Mouse (Mus musculus) hindbrain, embryonic 10.5 days (tissue): ENCODE data around the gene Nrxn2. TPM values are rescaled to one million over a fixed set of nuclear protein-coding genes. Genes with fewer than 3 reads are reported as not detected.

Experiments used
- DNase-seq: peaks from one replicate; pipeline ENCODE4 v3.0.0-alpha.2; 2017; ENCODE audit warnings: low spot score
- H3K27ac ChIP-seq: fragments of 300-500 bp; sonication (generic); 2 replicates; pipeline ENCODE4 v1.5.1; 2016; ENCODE audit warnings: mild to moderate bottlenecking, moderate library complexity
- H3K27me3 ChIP-seq: fragments of 300-500 bp; sonication (generic); 2 replicates; pipeline ENCODE4 v1.6.1; 2016; ENCODE audit warnings: mild to moderate bottlenecking; ENCODE audit not compliant: poor library complexity, insufficient read depth, severe bottlenecking
- H3K36me3 ChIP-seq: fragments of 300-500 bp; sonication (generic); 2 replicates; pipeline ENCODE4 v1.6.1; 2016; ENCODE audit warnings: mild to moderate bottlenecking, moderate library complexity
- H3K4me1 ChIP-seq: fragments of 300-500 bp; sonication (generic); replicated peaks from 2 replicates; pipeline ENCODE4 v1.6.1; 2016; ENCODE audit warnings: mild to moderate bottlenecking
- H3K4me3 ChIP-seq: fragments of 300-500 bp; sonication (generic); 2 replicates; pipeline ENCODE4 v1.5.1; 2016; ENCODE audit warnings: mild to moderate bottlenecking, moderate library complexity
- H3K9me3 ChIP-seq: fragments of 300-500 bp; sonication (generic); 2 replicates; pipeline ENCODE4 v1.6.1; 2016; ENCODE audit warnings: mild to moderate bottlenecking, moderate library complexity
- WGBS: fragments of 180-500 bp; shearing (Covaris S2); methylation state at CpG from one replicate; pipeline ENCODE4 v1.1.7; 2016; 5-methylcytosine and 5-hydroxymethylcytosine counted together
- polyA plus RNA-seq: library from polyadenylated mRNA; unstranded; fragments of >200 nt; fragmentation: Nextera tagmentation; extraction: Ambion mirVana; gene quantifications from 2 replicates; pipeline ENCODE4 v1.2.1, GENCODE M21; 2016

Nrxn2 gene
- polyA plus RNA-seq, 1 experiment from 2014 or later: 13.2 TPM

DNA sequence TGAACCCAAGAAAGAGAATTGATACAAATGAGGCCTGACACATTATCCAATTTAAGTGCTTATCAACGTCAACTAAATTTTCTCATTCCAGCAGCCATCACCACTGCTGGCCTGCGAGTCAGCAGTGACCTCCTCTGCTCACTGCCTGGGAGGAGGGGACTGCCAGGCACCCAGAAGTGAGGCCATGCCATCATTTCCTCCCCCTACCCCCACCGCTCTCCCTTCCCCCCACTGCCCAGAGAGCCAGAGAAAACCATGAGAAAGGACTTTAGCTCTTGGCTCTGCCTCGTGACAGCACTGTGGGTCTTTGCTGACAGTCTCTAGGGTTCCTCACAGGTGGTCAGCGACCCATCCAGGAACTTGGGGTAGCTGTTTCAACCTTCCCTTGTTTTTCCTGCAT, 56.6 kb downstream of the Nrxn2 start:
- H3K27ac ChIP-seq: no peak overlapping the region

DNA sequence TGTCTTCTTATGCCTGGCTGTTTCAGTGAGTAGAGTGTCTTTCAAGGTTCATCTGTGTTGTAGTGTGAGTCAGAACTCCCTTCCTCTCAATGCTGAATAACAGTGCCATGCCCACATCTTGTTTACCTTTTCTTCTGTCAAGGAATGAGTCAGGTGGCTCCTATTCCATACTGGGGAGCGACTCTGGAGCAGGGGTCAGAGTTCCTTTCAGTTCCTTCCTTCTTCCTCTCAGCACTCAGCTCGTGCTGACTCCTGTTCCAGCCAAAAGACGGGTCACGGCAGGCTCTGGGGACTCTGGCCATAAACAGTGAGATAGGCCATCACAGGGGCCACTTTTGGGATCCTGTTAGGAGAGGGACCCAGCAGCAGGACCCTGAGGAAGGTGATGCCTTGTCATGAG, 58.5 kb downstream of the Nrxn2 start:
- Histone ChIP-seq H3K9me3 (no peaks in the 10 kb centered on the region), H3K36me3 (no peaks in the 10 kb centered on the region), H3K4me3 (no peak overlapping the region), H3K4me1 (peaks cover 20% of the 10 kb centered on the region), H3K27ac (no peak overlapping the region), H3K27me3 (peaks cover 10% of the 10 kb centered on the region; the same call in 1 of the 2 replicates)
- no peak for DNase-seq
- 68% methylated on average over 4 of the region's 4 CpGs for WGBS

More for the DNA sequence above, 56.6 kb downstream of the Nrxn2 start:
- 48% methylated on average over 5 of the region's 5 CpGs for WGBS
- no peak for DNase-seq
- H3K36me3 ChIP-seq: no peaks in the 10 kb centered on the region
- H3K4me3 ChIP-seq: no peak overlapping the region
- H3K4me1 ChIP-seq: peaks cover 20% of the 10 kb centered on the region
- H3K27me3 ChIP-seq: peaks cover 15% of the 10 kb centered on the region; the same call in 1 of the 2 replicates
- no peaks in the 10 kb centered on the region for H3K9me3 ChIP-seq

DNA sequence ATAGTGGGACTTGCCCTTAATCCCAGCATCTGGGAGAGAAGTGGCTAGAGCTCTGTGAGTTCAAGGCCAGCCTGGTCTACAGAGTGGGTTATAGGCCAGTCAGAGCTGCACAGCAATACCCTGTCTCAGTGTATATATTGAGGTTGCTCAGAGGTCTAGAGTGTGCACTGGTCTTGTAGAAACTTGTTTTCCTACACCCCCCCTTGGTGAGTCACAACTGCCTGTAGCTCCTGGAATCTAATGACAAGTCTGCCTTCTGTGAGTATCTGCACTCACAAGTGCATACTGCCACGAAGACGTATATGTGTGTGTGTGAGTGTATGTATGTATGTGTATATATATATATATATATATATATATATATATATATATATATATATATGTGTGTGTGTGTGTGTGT, 60.0 kb downstream of the Nrxn2 start:
- Histone ChIP-seq H3K4me1 (peaks cover 25% of the 10 kb centered on the region), H3K36me3 (no peaks in the 10 kb centered on the region), H3K9me3 (no peaks in the 10 kb centered on the region), H3K27me3 (peaks cover 9% of the 10 kb centered on the region; the same call in 1 of the 2 replicates), H3K27ac (no peak overlapping the region), H3K4me3 (no peak overlapping the region)
- DNase-seq: no peak
- WGBS: 97% methylated on average over 2 of the region's 2 CpGs

DNA sequence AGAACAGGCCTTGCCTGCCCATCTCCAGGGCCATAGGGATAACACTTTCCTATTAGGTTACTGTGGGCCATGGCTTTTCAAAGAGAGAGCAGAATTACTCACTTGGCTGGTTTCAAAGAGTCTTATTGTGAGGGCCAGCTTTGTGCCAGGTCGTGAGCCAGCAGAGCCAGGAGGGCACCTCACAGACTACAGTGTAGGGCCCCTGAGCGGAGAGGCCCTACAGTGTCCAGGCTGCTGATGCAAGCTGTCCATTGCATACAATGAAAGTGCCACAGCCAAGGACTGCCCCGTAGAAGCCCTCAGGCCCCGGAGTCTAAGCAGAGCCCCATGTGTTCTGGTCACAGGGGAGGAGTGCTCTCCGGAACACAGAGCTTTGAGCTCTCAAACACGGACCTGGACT, 64.4 kb downstream of the Nrxn2 start:
- DNase-seq: no peak
- H3K27ac ChIP-seq: no peak overlapping the region
- H3K36me3 ChIP-seq: no peaks in the 10 kb centered on the region
- H3K27me3 ChIP-seq: peaks cover 23% of the 10 kb centered on the region
- WGBS: 83% methylated on average over 6 of the region's 6 CpGs
- H3K4me1 ChIP-seq: peaks cover 30% of the 10 kb centered on the region
- H3K9me3 ChIP-seq: no peaks in the 10 kb centered on the region
- H3K4me3 ChIP-seq: no peak overlapping the region

DNA sequence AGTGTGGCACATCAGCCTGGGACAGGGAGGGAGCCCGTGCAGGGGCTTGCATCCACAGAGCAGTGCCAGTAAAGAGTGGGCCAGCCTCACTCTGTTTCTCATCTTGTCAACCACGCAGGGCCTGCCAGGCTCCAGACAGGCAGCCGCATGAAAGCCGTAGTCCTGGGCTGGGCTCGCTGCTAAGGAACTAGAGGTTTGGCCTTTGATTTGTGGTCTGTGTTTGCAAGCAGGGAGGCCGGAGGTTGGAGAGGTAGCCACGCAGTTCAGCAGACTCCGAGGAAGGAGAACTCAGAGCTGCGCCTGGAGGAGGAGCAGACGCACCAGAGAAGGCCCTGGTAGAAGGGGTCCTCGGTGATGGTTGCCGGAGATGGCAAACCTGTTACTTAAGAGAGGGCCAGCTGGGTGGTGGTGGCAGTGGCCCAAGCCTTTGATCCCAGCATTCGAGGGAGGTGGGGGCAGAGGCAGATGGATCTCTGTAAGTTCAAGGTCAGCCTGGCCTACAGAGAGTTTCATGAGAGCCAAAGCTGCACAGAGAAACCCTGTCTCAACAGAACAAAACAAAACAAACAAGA, 66.6 kb downstream of the Nrxn2 start:
- Histone ChIP-seq H3K36me3 (no peaks in the 10 kb centered on the region), H3K27me3 (peaks cover 34% of the 10 kb centered on the region), H3K4me1 (peaks cover 34% of the 10 kb centered on the region), H3K27ac (no peak overlapping the region), H3K9me3 (no peaks in the 10 kb centered on the region), H3K4me3 (no peak overlapping the region)
- WGBS: 85% methylated on average over 13 of the region's 13 CpGs
- DNase-seq: no peak

DNA sequence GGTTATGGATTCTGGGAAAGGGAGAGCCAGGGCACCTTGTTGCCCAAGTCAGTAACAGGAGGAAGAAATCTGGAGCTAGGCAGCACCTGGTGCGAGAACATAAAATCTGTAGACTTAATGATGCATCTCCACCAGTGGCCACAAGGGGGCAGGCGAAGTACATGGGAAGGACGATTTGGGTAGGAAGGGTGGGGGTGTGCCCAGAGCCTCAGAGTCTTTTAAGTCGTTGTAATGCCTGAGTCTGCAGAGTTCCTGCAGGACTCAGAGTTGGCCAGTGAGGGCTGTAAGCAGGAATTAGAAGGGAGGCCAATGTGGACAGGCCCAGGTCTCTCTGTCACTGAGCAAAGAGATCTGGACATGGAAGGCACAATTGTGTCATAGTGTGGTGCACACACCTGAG, 70.5 kb downstream of the Nrxn2 start:
- Histone ChIP-seq H3K27ac (no peak overlapping the region), H3K27me3 (peaks cover 64% of the 10 kb centered on the region), H3K9me3 (no peaks in the 10 kb centered on the region), H3K4me1 (peaks cover 47% of the 10 kb centered on the region), H3K36me3 (no peaks in the 10 kb centered on the region), H3K4me3 (no peak overlapping the region)
- DNase-seq: peak; percentile 88
- WGBS: 1% methylated on average over 4 of the region's 4 CpGs

DNA sequence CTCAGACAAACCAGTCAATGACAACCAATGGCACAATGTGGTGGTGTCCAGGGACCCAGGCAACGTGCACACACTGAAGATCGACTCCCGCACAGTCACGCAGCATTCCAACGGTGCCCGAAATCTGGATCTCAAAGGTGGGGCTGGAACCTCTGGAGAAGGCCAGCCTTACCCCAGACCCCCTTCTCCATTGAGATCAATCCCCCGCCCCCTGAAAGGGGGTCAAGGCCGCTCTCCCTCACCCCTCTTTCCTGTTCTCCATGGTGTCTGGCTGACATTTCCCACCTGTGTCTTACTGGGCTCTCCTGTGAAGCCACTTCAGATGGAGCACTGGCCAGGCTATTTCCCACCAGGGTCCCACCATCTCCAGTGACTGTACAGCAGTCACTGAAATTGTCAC, 73.0 kb downstream of the Nrxn2 start:
- Histone ChIP-seq H3K4me1 (peaks cover 59% of the 10 kb centered on the region), H3K9me3 (no peaks in the 10 kb centered on the region), H3K36me3 (no peaks in the 10 kb centered on the region), H3K27ac (no peak overlapping the region), H3K4me3 (no peak overlapping the region), H3K27me3 (peaks cover 81% of the 10 kb centered on the region)
- WGBS: 83% methylated on average over 8 of the region's 8 CpGs
- no peak for DNase-seq

DNA sequence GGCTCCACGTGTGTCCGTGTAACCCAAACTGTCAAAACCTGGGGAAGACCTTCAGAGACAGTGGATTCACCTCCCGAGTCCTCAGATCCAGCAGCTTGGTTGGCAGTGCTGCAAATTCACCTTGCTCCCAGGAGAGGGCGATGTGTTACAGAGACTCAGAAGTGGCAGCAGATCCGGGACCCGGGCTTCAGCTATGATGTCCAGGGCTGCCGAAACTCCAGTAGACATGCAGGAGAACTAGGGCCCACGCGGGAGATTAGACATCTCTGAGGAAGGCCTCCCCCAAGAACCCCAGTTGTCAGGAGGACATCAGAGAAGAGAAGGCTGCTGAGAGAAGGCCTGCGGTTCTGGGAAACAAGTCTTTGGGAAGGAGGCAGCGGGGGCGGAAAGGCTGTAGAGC, 73.6 kb downstream of the Nrxn2 start:
- Histone ChIP-seq H3K27ac (peak overlapping the region; percentile 50; the same call in 1 of the 2 replicates), H3K9me3 (no peaks in the 10 kb centered on the region), H3K4me3 (no peak overlapping the region), H3K27me3 (peaks cover 83% of the 10 kb centered on the region), H3K4me1 (peaks cover 59% of the 10 kb centered on the region), H3K36me3 (no peaks in the 10 kb centered on the region)
- WGBS: 24% methylated on average over 12 of the region's 12 CpGs
- peak; percentile 73 for DNase-seq

DNA sequence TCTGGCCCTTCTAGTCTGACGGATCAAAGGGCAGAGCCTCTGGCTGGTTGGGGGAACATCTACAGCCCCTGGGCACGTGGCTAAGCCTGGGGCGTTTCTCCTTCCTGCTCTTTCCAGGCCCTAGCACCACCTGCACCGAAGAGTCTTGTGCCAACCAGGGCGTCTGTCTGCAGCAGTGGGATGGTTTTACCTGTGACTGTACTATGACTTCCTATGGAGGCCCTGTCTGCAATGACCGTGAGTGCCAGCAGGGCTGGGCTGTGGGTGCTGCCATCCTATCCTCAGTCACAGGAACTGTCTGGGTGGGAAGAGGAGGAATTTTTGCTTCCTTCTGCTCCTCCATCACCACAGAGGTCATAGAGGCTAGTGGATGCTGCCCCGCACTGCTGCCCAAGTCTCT, 74.7 kb downstream of the Nrxn2 start:
- H3K4me3 ChIP-seq: no peak overlapping the region
- H3K27ac ChIP-seq: no peak overlapping the region
- WGBS: 81% methylated on average over 7 of the region's 7 CpGs
- no peaks in the 10 kb centered on the region for H3K9me3 ChIP-seq
- DNase-seq: no peak
- H3K27me3 ChIP-seq: peaks cover 87% of the 10 kb centered on the region
- peaks cover 66% of the 10 kb centered on the region for H3K4me1 ChIP-seq
- no peaks in the 10 kb centered on the region for H3K36me3 ChIP-seq

DNA sequence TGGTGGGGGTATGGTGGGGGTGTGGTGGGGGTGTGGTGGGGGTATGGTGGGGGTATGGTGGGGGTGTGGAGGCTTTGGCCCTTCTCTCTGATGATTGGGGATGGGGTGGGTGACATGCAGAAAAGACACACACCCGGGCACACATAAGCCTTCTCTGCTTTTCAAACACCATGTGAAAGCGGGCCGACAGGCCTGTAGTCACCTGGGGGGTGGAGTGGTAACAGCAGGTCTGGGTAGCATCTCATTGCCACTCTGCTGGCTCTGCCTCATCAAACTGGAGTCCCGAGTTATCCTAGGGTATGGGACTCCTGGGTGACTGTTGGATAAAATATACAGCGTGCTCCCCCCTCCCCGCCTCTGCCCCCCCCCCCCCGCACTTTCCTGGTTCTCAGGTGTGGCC, 75.5 kb downstream of the Nrxn2 start:
- Histone ChIP-seq H3K27me3 (peaks cover 92% of the 10 kb centered on the region), H3K4me1 (peaks cover 74% of the 10 kb centered on the region), H3K9me3 (no peaks in the 10 kb centered on the region), H3K36me3 (no peaks in the 10 kb centered on the region), H3K4me3 (no peak overlapping the region), H3K27ac (no peak overlapping the region)
- no peak for DNase-seq
- 67% methylated on average over 7 of the region's 7 CpGs for WGBS

DNA sequence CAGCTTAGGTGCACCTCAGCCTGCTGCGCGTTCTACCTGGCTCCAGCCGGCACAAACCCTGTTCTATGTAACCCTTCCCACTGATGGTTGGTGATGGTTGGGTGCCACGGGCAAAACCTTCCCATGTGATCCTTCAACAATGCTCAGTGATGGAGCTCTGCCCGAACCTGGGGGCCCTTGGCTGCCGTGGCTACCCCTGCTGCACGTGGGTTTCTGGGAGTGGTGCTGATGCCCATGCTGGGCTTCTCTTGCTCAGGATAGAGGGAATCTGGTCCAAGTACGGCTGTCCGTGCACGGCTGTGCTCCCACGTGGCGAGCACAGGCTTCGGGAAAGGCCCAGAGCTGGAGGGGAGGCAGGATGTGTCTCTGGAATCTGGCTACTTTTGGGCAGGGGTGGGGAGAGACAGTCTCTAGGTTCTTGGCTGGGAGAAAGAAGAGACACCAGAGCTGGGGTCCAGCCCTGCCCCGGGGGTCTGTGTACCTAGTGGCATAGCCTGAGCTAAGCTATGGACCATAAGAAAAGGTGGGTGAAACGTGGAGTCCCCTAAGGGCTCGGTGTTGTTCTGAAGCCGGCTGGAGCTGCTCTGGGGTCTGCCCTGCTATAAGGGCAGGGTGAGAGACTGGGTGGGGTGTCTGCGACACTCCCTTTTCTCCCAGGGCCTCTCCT, 76.1 kb downstream of the Nrxn2 start:
- Histone ChIP-seq H3K9me3 (no peaks in the 10 kb centered on the region), H3K4me3 (no peak overlapping the region; the same call in 1 of the 2 replicates), H3K27me3 (peaks cover 95% of the 10 kb centered on the region), H3K27ac (peak overlapping the region; percentile 90), H3K36me3 (no peaks in the 10 kb centered on the region), H3K4me1 (peaks cover 74% of the 10 kb centered on the region)
- DNase-seq: no peak
- 71% methylated on average over 18 of the region's 18 CpGs for WGBS

DNA sequence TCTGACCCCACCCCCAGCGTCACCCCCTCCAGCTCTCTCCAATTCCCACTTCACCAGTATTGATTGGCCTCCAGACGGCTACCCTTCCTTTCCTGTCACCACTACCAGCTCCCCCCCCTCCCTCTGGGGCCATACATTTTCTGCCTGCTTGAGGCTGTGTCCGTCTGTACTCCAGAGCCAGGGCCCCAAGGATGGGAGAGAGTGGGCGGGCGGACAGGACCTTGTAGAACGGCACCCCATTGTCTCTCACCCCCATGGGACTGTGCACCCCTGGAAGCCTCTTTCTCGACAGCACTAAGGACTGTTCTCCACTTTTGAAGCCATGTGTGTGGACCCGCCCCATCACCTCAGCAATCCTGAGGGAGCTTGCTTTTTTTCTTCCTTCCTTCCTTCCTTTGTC, 77.2 kb downstream of the Nrxn2 start:
- no peak for DNase-seq
- WGBS: 35% methylated on average over 8 of the region's 8 CpGs
- Histone ChIP-seq H3K9me3 (no peaks in the 10 kb centered on the region), H3K36me3 (no peaks in the 10 kb centered on the region), H3K4me1 (peaks cover 85% of the 10 kb centered on the region), H3K27me3 (peaks cover 95% of the 10 kb centered on the region), H3K4me3 (no peak overlapping the region), H3K27ac (peak overlapping the region; percentile 90)

DNA sequence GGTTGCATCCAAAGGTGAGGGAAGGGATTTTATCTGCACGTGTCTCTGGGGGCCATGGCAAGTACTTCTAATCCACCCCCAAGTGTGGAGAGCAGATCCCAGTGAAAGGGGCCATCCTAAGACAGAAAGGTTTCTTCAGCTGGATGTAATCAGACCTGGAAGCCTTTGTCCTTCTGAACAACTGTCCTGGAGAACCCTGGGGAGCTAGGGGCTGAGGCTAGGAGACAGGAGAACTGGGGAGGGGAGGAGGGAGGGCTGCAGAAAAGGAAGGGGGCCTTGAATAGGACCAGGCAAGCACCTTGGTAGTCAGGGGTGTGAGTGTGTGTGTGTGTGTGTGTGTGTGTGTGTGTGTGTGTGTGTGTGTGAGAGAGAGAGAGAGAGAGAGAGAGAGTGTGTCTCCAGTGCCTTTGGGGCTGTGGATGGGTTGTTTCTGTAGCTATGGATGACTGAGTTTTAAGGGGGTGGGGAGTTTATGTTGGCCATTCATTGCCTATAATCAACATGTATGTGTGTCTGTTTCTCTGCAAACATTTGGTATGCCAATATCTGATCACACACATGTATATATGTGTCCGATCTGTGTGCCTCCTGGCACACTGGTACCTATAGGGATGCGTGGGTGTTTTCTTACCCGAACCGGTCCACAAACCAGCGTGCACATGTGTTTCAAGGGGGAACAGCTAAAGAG, 78.1 kb downstream of the Nrxn2 start:
- 8% methylated on average over 6 of the region's 6 CpGs for WGBS
- peaks cover 93% of the 10 kb centered on the region for H3K4me1 ChIP-seq

More for the DNA sequence above, 78.1 kb downstream of the Nrxn2 start:
- Histone ChIP-seq H3K9me3 (no peaks in the 10 kb centered on the region), H3K27ac (peak overlapping the region; percentile 90), H3K36me3 (no peaks in the 10 kb centered on the region), H3K27me3 (peaks cover 95% of the 10 kb centered on the region), H3K4me3 (peak overlapping the region; percentile 73)
- DNase-seq: no peak
